Mouse (Mus musculus): ENCODE results near the gene Pcnx3.

- TF ChIP-seq CTCF (IDR thresholded peaks at IDR 0.05; ENCODE audit: low read depth, low read length), result no peak
- no peak for TF ChIP-seq EP300 (IDR thresholded peaks at IDR 0.05; ENCODE audit: insufficient read depth, low read depth, low read length)
- TF ChIP-seq POLR2A (IDR thresholded peaks at IDR 0.05; ENCODE audit: insufficient read depth, low read length), result no peak
These were observed 21.4 kb upstream of the Pcnx3 start for GRCm38 (mm10) chr19:5710068-5710467.
